Mouse (Mus musculus) naive thymus-derived CD4-positive, alpha-beta T cell, adult 2 months (primary cell): Measurements from ENCODE around the gene Lrat.

Source experiments
- DNase-seq: peaks from one replicate; pipeline ENCODE4 v3.0.0-alpha.2; 2011; ENCODE audit warnings: low read depth

Gene Lrat

DNA sequence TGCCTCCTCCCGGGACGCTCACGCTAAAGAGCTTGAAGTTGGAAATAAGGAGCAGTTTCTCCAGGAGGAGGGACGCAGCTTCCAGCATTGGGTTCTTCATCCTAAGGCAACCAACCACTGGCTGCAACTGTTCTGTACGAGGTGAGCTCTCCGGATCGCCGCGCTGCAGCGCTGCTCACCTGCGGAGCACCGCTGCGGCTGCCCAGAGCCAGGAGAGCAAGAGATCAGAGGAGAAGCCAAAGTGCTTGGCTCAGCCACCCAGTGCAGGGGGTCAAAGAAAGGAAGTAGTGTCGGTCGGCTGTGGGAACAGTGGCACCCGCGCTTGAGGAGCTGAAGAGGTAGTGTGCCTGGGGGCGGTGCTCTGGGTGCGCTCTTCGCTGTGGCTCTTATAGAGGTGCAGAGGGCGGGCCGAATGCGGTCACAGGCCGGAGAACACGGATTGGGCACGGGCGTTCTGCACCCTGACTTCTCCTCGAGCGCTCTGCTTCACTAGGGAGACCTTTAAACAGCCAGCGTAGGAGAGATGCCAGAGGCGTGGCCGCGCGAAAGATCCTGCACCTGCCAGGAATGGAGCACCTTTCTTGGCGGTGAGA lies at the start of gene Lrat:
Lrat (minus strand) TSS at position 361 of the 593 bp plus-strand sequence.
- DNase-seq, result no peak

GRCm38 (mm10) chr3:82952173-82952962 lies 48.6 kb upstream of the Lrat start:
- no peak for DNase-seq

DNA sequence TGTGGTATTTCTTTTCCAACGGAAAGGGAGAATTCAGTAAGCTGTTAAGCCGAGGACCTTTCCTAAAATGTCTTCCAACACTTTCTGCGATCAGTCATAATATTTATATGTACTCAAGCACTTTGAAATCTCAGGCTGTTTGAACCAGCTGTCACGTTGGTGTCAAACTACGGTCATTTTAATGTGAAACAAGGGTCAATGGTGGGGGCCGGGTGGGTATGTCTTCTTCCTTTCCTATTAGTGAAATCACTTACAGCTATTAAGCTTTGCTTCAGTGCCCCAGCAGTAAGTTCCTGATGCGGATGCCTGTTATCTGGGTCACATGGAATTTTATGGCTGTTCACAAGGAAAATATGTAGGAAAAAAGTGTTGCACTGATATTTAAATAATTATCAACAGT lies 46.9 kb upstream of the Lrat start:
- no peak for DNase-seq

DNA sequence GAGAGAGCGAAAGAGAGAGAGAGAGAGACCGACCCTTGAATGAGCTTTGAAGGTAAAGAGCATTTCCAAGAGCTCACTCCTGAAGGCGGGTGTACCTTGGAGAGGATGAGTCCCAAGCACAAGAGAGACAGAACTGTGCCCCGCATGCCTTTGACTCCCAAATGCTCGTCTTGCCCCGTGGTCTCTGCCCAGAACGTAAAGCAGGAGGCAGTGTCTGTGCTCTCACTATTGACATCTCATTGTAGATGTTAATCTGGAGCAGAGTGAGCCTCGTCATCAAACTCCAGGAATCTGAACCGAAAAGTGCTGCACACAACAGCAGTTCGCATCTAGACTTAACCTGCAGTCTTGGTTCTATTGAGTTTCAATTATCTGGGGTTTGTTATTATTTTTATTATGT lies 46.4 kb upstream of the Lrat start:
- no peak for DNase-seq

DNA sequence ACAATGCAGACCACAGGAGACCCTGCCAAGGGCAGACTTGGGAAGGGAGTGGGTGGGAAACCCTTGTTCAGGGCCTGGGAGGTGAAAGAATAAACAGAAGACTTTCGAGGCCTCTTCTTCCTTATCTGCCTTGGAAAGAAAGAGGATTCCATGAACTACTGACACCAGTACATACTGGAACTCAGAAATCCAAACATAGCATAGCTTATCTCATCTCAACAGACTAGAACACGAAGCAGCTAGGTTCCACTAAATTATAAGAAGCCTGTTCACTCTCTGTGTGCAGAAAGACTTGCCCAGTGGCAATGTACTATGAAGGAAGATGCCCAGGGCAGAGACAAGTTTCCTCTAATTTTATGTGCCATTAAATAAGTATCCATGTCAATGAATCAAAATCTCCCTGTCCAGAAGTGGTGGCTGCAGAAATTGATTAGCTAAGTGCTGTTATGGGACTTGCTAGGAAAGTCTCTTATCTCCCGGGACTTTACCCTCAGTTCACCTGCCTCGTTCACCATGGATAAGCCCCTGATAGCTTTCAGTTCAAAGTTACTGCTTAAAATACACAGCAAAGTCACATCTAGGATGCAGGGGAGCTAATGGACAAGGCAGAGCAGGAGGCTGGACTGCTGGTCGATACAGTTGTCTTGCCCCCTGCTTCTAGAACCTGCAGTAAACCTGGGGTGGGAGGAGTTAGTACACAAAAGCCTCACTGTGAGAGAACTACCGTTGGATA lies 42.8 kb upstream of the Lrat start:
- DNase-seq, result no peak

GRCm38 (mm10) chr3:82927917-82928316 lies 24.1 kb upstream of the Lrat start:
- no peak for DNase-seq

DNA sequence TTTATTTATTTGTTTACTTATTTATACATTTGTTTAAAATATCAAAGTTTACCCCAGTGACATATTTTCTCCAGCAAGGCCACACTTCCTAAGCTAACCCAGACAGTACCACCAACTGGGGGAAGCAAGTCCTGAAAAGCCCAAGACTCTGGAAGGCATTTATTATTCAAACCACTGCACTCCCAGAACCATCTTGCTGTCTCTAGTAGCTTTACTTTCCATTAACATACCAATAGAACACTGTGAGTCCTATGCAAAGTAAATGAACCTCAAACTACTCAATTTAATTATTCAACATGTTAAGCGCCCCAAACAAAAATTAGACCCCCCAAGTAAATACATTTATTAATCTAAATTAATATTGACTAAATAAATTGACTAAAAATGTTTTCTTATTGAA lies 11.9 kb upstream of the Lrat start:
- DNase-seq, result no peak

GRCm38 (mm10) chr3:82908671-82909070 lies 4.9 kb upstream of the Lrat start:
- DNase-seq, result no peak

DNA sequence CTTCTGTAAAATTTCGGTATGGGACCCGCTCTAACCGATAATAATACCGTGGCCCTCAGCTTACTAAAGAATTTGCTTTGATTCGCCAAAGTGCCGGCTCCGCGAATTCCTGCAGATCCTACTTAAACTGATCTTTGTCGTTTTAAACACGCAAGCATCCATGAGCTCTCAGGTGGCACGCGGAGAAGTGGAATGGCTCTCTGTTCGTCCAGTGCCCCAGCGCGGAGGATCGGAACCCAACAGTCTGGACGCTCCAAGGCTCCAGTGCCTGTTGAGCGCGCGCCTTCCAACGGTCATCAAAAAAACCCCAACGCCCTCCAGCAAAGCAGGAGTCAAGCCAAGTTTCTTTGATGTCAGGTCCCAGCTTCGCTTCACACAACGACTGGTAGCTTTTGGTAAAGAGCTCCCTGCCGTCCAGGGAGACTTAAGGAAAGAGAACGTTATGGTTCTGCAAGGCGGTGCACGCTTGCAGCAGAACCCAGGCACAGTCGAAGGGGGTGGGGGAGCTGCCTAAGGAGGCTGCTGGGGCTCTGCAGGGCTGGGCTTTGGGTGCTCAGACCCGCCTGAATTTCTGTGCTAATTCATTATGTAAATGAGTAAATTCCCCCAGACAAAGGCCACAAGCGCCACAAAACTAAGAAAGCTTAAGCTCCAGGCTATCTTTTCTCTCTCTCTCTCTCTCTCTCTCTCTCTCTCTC lies 587 bp upstream of the Lrat start:
- no peak for DNase-seq

GRCm38 (mm10) chr3:82902757-82903612 lies 788 bp downstream of the Lrat start:
- no peak for DNase-seq

DNA sequence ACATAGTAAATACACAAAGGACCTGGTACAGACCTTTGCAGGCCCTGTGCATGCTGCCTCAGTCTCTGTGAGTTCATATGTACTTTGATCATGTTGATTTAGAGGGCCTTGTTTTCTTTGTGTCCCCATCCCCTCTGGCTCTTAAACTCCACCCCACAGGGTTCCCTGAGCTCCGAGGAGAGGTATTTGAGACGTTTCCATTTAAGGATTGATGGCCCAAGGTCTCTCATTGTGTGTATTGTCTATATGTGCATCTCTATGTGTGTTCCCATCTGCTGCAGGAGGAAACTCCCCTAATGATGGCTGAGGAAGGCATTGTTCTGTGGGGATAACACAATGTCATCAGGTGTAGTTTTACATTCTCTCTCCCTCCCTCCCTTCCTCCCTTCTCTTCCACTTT lies 14.9 kb downstream of the Lrat start:
- no peak for DNase-seq

DNA sequence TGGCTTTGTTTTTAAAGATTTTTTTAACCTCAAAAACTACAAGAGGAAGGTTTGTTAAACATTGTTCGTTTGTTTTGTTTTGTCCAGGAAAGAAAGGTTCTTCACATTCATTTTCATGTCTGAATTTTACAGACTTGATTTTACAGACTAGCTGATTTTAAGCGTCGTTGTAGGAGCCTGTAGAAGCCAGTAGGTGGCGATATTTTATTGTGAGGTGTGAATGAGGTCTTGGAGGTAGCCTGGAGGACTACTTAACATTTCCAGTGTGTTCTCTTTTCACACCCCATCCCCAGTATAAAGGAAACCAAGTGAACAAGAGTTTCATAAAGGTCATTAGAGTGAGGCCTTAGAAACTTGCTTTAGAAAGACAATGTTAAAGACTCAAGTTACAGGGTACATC lies 26.5 kb downstream of the Lrat start:
- no peak for DNase-seq

- DNase-seq, result no peak
Observed at GRCm38 (mm10) chr3:82876372-82876739, 27.4 kb downstream of the Lrat start, which contains the start of gene Rbm46. Gene Rbm46, minus strand, starts transcription at chr3:82876483.

- no peak for DNase-seq
Observed at GRCm38 (mm10) chr3:82875671-82876371, 28.0 kb downstream of the Lrat start.

DNA sequence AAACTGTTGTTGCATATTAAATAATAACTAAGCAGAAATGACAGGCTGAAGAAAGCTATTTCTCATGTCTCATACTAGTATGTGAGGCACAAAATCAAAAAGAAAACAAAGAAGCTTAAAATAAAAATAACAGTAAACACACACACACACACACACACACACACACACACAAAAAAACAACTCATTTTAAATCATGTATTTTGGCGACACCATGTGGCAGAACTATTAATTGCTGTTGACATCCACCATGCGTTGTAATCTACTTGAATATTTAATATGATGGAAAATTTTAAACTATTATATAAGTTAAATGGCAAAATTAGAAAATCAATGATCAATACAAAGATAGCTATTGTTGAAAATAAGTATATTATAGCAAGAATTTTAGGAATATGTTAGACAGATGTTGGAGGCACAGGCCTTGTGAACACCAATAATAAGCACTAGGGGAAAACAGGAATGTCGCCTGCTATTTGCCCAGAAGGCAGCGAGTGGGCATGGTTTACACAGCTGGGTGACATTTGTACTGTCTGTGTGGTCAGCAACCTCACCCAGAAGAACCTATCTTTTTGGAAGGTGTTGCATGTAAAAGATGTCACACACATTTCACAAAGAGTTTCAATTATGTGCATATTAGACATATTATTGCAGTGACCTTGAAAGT lies 46.2 kb downstream of the Lrat start:
- DNase-seq, result no peak
